Mouse (Mus musculus): Measurements from ENCODE around the gene Lpxn. TPM values are rescaled to one million over a fixed set of nuclear protein-coding genes. Genes with fewer than 3 reads are reported as not detected.

Lpxn gene
- polyA plus RNA-seq, 1 experiment from 2014 or later, result 1.2 TPM

DNA sequence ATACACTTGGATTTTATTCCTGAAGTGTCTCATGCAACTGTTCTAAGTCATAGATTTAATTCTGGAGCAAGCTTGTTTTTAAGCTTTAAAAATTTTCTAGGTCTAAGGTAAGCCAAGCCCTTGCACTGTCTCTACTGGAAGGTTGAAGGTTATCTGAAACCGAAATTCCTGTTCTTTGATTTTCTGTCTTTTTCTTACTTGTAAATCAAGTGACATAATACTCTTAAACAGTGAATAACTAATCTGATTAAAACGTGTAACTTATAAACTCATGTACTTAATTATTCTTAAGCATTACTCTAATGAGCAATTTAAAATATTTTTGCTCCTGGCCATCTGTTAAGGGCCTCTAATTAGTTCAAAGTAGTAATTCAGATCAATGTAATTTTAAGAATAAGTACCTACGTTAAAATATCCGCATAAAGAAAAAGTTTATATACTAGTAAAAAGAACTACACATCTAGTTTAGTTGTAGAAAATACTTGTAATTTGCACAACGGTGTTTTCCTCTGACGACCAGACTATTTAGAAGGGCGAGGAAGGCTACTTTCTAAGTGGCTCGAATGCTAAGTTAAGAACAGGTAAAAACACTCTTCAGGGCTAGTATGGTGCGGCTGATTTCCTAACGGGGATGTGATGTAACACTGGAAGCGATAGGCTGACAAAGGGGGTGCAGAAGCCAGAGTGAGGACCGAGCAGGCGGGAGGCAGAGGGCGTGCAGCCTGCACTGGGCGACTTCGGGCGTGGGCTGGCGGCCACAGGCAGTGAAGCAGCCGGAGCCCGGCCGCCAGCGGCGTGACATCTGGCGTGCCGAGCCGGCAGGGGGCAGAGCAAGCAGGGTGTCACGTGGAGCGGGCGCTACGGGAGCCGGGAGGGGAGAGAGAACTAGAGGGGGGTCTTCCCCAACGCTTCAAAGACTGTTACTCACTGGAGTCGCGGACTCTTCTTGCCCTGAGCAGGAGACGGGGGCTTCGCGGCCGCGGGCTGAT is 1.6 kb upstream of the Lpxn start:
- peak; percentile 52 for ATAC-seq (ENCODE audit: extremely low read depth, insufficient number of reproducible peaks, low FRiP score, low TSS enrichment)
- under 1% methylated on average over 38 of the region's 39 CpGs for WGBS
- Histone ChIP-seq H3K4me1 (peaks cover 19% of the 10 kb centered on the region), H3K9me3 (no peaks in the 10 kb centered on the region), H3K9ac (peak overlapping the region; percentile 100), H3K4me2 (peak overlapping the region; percentile 77), H3K27ac (replicated peaks) (peak overlapping the region; percentile 100), H3K27me3 (replicated peaks) (no peaks in the 10 kb centered on the region; the same call in 1 of the 2 replicates), H3K4me3 (peak overlapping the region; percentile 96), H3K36me3 (no peaks in the 10 kb centered on the region)

DNA sequence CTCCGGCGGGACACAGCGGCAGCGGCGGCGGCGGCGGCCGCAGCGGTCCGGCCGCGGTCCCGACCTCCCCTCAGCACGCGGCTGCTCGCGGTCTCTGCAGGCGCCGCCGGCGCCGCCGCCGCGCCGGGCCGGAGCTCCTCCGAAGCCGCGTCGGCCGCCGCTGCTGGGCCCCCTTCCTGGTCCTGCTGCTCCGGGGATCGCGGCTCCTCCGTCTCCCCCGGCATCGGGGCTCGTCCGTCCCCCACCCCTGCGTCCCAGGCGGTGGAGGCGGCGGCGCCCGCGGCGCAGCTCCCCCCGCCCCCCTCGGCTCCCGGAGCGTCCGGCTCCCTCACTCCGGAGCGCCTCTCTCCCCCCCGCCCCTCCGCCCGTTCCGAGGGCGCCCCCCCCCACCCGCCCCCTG is 883 bp upstream of the Lpxn start:
- WGBS, result under 1% methylated on average over 23 of the region's 63 CpGs
- H3K4me3 ChIP-seq, result peak overlapping the region; percentile 96
- no peaks in the 10 kb centered on the region; the same call in 1 of the 2 replicates for H3K27me3 ChIP-seq (replicated peaks)
- H3K4me1 ChIP-seq, result peaks cover 19% of the 10 kb centered on the region
- peak; percentile 35; the same call in 1 of the 2 replicates for ATAC-seq (ENCODE audit: extremely low read depth, insufficient number of reproducible peaks, low FRiP score, low TSS enrichment)
- H3K36me3 ChIP-seq, result no peaks in the 10 kb centered on the region
- H3K27ac ChIP-seq (replicated peaks), result peak overlapping the region; percentile 100
- peak overlapping the region; percentile 77 for H3K4me2 ChIP-seq
- peak overlapping the region; percentile 100 for H3K9ac ChIP-seq
- H3K9me3 ChIP-seq, result no peaks in the 10 kb centered on the region

DNA sequence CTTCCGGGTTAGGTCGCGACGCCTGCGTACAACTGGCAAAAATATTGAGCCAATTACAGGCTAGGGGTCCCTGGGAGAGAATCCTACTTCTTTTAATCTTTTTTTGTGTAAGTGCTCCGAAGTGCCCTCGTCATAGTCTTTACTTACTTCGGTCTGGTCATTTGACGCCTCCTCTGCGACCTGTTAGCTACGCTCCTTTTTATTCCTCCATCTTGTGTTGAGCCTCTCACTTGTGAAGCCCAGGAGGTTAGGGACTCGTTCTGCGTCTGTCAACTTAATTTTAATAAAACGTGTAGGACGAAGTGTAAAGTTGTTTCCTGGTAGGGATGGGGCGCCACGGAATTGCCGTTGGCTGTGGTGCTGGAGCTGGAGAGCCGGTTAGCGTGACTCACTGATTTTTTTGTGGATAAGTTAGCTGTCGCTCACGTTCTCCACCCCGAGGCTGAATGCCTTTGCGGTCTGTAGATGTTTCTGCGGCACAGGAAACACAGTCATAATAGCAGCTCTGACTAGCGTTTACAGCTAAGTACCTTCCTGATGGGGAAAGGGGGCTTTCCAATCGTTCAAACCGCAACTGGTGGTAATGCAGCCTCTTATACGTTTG is 437 bp downstream of the Lpxn start:
- peak overlapping the region; percentile 89 for H3K4me2 ChIP-seq
- H3K9ac ChIP-seq, result peak overlapping the region; percentile 89
- H3K27ac ChIP-seq (replicated peaks), result peak overlapping the region; percentile 100
- H3K9me3 ChIP-seq, result no peaks in the 10 kb centered on the region
- peak overlapping the region; percentile 96 for H3K4me3 ChIP-seq
- no peak; the same call in 1 of the 2 replicates for ATAC-seq (ENCODE audit: extremely low read depth, insufficient number of reproducible peaks, low FRiP score, low TSS enrichment)
- under 1% methylated on average over 29 of the region's 29 CpGs for WGBS
- peaks cover 15% of the 10 kb centered on the region for H3K4me1 ChIP-seq
- H3K36me3 ChIP-seq, result no peaks in the 10 kb centered on the region
- no peaks in the 10 kb centered on the region; the same call in 1 of the 2 replicates for H3K27me3 ChIP-seq (replicated peaks)

DNA sequence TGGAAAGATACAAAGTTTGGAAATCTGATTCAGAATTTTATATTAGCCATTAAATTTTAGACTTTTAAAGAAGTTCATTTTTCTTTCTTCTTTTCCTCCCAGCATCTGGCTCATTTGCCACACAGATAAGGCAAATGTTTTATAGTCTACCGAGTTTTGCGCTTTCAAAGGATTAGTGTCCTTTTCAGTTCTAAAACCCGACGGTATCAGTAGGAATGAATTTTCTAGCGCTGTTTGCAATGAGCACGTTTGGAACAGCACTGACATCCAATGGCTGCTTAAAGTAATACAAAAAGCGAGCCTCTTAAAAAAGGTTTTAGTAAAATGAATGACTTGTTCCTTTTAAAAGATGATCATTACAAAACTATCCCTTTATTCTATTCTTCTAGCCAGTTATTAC is 1.1 kb downstream of the Lpxn start:
- 2% methylated on average over 7 of the region's 7 CpGs for WGBS
- H3K9me3 ChIP-seq, result no peaks in the 10 kb centered on the region

GRCm38 (mm10) chr19:12798404-12798803 is 2.4 kb downstream of the Lpxn start:
- no peaks in the 10 kb centered on the region; the same call in 1 of the 2 replicates for H3K27me3 ChIP-seq (replicated peaks)
- WGBS, result 71% methylated on average over 4 of the region's 4 CpGs
- no peak overlapping the region for H3K9ac ChIP-seq
- no peak overlapping the region for H3K4me2 ChIP-seq
- peaks cover 5% of the 10 kb centered on the region for H3K4me1 ChIP-seq
- H3K9me3 ChIP-seq, result no peaks in the 10 kb centered on the region
- no peak for ATAC-seq (ENCODE audit: extremely low read depth, insufficient number of reproducible peaks, low FRiP score, low TSS enrichment)
- no peaks in the 10 kb centered on the region for H3K36me3 ChIP-seq
- no peak overlapping the region for H3K4me3 ChIP-seq
- H3K27ac ChIP-seq (replicated peaks), result no peak overlapping the region

More for the DNA sequence above, 1.1 kb downstream of the Lpxn start:
- Histone ChIP-seq H3K9ac (peak overlapping the region; percentile 89), H3K27me3 (replicated peaks) (no peaks in the 10 kb centered on the region; the same call in 1 of the 2 replicates), H3K4me2 (peak overlapping the region; percentile 89), H3K27ac (replicated peaks) (peak overlapping the region; percentile 100), H3K4me1 (peaks cover 11% of the 10 kb centered on the region), H3K4me3 (peak overlapping the region; percentile 96), H3K36me3 (no peaks in the 10 kb centered on the region)
- no peak for ATAC-seq (ENCODE audit: extremely low read depth, insufficient number of reproducible peaks, low FRiP score, low TSS enrichment)

GRCm38 (mm10) chr19:12799081-12799480 is 3.1 kb downstream of the Lpxn start:
- peaks cover 3% of the 10 kb centered on the region; the same call in 1 of the 2 replicates for H3K4me1 ChIP-seq
- 78% methylated on average over 3 of the region's 3 CpGs for WGBS
- no peak overlapping the region for H3K27ac ChIP-seq (replicated peaks)
- no peaks in the 10 kb centered on the region; the same call in 1 of the 2 replicates for H3K27me3 ChIP-seq (replicated peaks)
- no peak for ATAC-seq (ENCODE audit: extremely low read depth, insufficient number of reproducible peaks, low FRiP score, low TSS enrichment)
- H3K9me3 ChIP-seq, result no peaks in the 10 kb centered on the region
- no peak overlapping the region for H3K4me3 ChIP-seq
- H3K9ac ChIP-seq, result no peak overlapping the region; the same call in 1 of the 2 replicates
- H3K4me2 ChIP-seq, result no peak overlapping the region
- H3K36me3 ChIP-seq, result no peaks in the 10 kb centered on the region

DNA sequence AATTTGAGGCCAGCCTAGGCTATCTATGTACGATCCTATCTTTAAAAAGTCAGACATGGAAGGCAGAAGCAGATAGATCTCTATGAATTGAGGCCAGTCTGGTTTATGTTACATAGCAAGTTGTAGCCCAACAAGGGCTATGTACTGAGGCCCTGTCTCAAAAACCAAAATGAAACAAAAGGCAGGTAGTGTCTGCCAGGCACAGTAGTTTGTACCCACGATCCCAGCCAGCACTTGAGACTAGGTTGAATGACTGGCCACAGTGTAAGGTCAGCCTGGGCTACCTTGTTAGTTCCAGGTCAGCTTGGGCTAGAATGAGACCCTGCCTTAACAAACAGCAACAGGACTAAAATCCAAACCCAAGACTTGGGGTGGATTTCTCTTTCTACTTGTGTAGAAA is 4.6 kb downstream of the Lpxn start:
- WGBS, result 56% methylated on average over 2 of the region's 2 CpGs
- no peak for ATAC-seq (ENCODE audit: extremely low read depth, insufficient number of reproducible peaks, low FRiP score, low TSS enrichment)

DNA sequence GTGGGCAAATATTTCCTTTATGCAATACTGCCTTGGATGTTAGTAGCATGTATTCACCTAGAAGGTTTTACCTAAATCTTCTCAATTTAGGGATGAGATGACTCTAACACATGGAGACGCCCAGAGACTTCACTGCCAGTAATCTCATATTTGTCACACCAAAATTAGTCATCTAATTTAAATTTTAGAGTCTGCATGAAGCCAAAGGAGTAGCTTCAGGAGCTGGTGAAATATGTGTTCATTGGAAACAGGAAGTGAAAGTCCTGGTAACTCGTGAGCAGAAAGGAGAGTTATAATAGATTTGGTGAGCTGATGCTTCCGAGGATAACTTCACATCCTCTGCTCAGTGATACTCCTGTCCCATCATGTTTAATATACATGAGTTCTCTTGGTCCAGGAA is 5.1 kb downstream of the Lpxn start:
- WGBS, result 60% methylated on average over 3 of the region's 3 CpGs
- H3K27ac ChIP-seq (replicated peaks), result no peak overlapping the region
- no peak for ATAC-seq (ENCODE audit: extremely low read depth, insufficient number of reproducible peaks, low FRiP score, low TSS enrichment)
- no peaks in the 10 kb centered on the region for H3K9me3 ChIP-seq
- H3K4me1 ChIP-seq, result peaks cover 3% of the 10 kb centered on the region; the same call in 1 of the 2 replicates
- H3K4me2 ChIP-seq, result no peak overlapping the region
- no peak overlapping the region for H3K4me3 ChIP-seq
- H3K36me3 ChIP-seq, result no peaks in the 10 kb centered on the region
- no peaks in the 10 kb centered on the region; the same call in 1 of the 2 replicates for H3K27me3 ChIP-seq (replicated peaks)
- H3K9ac ChIP-seq, result no peak overlapping the region

More for the DNA sequence above, 4.6 kb downstream of the Lpxn start:
- Histone ChIP-seq H3K9me3 (no peaks in the 10 kb centered on the region), H3K9ac (no peak overlapping the region), H3K36me3 (no peaks in the 10 kb centered on the region), H3K4me1 (peaks cover 3% of the 10 kb centered on the region; the same call in 1 of the 2 replicates), H3K4me3 (no peak overlapping the region), H3K4me2 (no peak overlapping the region), H3K27ac (replicated peaks) (no peak overlapping the region), H3K27me3 (replicated peaks) (no peaks in the 10 kb centered on the region; the same call in 1 of the 2 replicates)

DNA sequence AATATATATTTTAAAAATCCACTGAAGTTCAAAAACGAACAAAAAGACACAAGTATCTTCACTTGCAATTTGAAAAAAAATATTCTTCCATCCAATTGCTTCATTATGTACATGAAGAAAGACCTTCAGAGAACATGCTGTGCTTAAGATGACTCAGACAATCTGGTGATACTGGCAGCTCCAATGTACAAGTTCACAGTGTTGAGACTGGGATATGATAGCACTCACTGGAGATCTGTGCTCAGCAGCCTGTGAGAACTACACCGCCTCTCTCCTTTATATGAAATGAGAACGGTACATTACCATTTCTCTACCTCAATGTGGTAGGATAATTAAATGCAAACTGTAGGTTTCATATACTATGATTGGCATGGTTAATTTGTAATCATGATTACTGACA is 6.8 kb downstream of the Lpxn start:
- H3K27me3 ChIP-seq (replicated peaks), result no peaks in the 10 kb centered on the region; the same call in 1 of the 2 replicates
- H3K4me3 ChIP-seq, result no peak overlapping the region
- WGBS, result 66% methylated on average over 3 of the region's 3 CpGs
- no peak for ATAC-seq (ENCODE audit: extremely low read depth, insufficient number of reproducible peaks, low FRiP score, low TSS enrichment)
- H3K4me2 ChIP-seq, result no peak overlapping the region
- no peaks in the 10 kb centered on the region for H3K36me3 ChIP-seq
- no peaks in the 10 kb centered on the region for H3K9me3 ChIP-seq
- H3K27ac ChIP-seq (replicated peaks), result no peak overlapping the region
- no peak overlapping the region for H3K9ac ChIP-seq
- no peaks in the 10 kb centered on the region for H3K4me1 ChIP-seq

- no peak overlapping the region for H3K27ac ChIP-seq (replicated peaks)
- ATAC-seq (ENCODE audit: extremely low read depth, insufficient number of reproducible peaks, low FRiP score, low TSS enrichment), result no peak
- no peaks in the 10 kb centered on the region for H3K4me1 ChIP-seq
Measured at GRCm38 (mm10) chr19:12804237-12804636, 8.2 kb downstream of the Lpxn start.

GRCm38 (mm10) chr19:12805730-12806129 is 9.7 kb downstream of the Lpxn start:
- ATAC-seq (ENCODE audit: extremely low read depth, insufficient number of reproducible peaks, low FRiP score, low TSS enrichment), result no peak
- no peak overlapping the region for H3K9ac ChIP-seq
- no peaks in the 10 kb centered on the region for H3K9me3 ChIP-seq
- H3K27me3 ChIP-seq (replicated peaks), result no peaks in the 10 kb centered on the region
- H3K4me2 ChIP-seq, result no peak overlapping the region
- H3K27ac ChIP-seq (replicated peaks), result no peak overlapping the region
- no peak overlapping the region for H3K4me3 ChIP-seq
- H3K4me1 ChIP-seq, result no peaks in the 10 kb centered on the region
- 50% methylated on average over 3 of the region's 3 CpGs for WGBS
- H3K36me3 ChIP-seq, result no peaks in the 10 kb centered on the region

More at GRCm38 (mm10) chr19:12804237-12804636, 8.2 kb downstream of the Lpxn start:
- H3K36me3 ChIP-seq, result no peaks in the 10 kb centered on the region
- no peaks in the 10 kb centered on the region for H3K9me3 ChIP-seq
- 82% methylated on average over 1 of the region's 1 CpGs for WGBS
- H3K9ac ChIP-seq, result no peak overlapping the region
- no peaks in the 10 kb centered on the region; the same call in 1 of the 2 replicates for H3K27me3 ChIP-seq (replicated peaks)
- H3K4me3 ChIP-seq, result no peak overlapping the region
- H3K4me2 ChIP-seq, result no peak overlapping the region

Measured in heart, embryonic 13.5 days (tissue).